Mouse (Mus musculus): ENCODE results near the gene Cutal. TPM values are rescaled to one million over a fixed set of nuclear protein-coding genes. Genes with fewer than 3 reads are reported as not detected.

Gene Cutal
- polyA plus RNA-seq, 1 experiment from 2014 or later, result 0.06 TPM

DNA sequence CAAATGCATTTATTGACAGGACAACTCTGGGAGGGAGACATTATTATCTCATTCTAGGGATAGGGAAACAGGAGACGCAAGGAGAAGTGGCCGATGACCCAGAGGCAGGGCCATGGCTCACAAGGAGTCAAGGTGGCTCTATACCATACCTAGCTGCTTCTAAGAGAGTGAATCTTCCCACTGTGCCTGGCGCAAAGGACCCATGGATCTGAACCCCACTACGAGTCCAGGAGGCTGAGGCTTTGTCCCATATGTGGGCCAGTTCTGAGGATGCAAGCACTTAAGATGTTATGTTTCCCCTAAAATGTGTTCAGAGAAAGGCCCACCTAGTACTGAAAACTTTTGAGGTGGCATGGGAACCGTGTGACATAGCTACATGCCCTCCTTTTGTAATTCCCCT lies 37.7 kb downstream of the Cutal start:
- Histone ChIP-seq H3K4me1 (peaks cover 34% of the 10 kb centered on the region), H3K27ac (no peak overlapping the region), H3K9me3 (no peaks in the 10 kb centered on the region), H3K4me3 (no peak overlapping the region), H3K27me3 (ENCODE audit: poor library complexity, severe bottlenecking) (peaks cover 80% of the 10 kb centered on the region), H3K36me3 (replicated peaks) (no peaks in the 10 kb centered on the region)
- 83% methylated on average over 5 of the region's 5 CpGs for WGBS
- DNase-seq (ENCODE audit: extremely low spot score, low spot score), result no peak

GRCm38 (mm10) chr2:34912613-34913012 lies 38.4 kb downstream of the Cutal start:
- Histone ChIP-seq H3K36me3 (replicated peaks) (no peaks in the 10 kb centered on the region), H3K9me3 (no peaks in the 10 kb centered on the region), H3K4me1 (peaks cover 30% of the 10 kb centered on the region), H3K27ac (no peak overlapping the region), H3K4me3 (peak overlapping the region; percentile 75), H3K27me3 (ENCODE audit: poor library complexity, severe bottlenecking) (peaks cover 82% of the 10 kb centered on the region)
- DNase-seq (ENCODE audit: extremely low spot score, low spot score), result no peak
- WGBS, result 38% methylated on average over 7 of the region's 7 CpGs

DNA sequence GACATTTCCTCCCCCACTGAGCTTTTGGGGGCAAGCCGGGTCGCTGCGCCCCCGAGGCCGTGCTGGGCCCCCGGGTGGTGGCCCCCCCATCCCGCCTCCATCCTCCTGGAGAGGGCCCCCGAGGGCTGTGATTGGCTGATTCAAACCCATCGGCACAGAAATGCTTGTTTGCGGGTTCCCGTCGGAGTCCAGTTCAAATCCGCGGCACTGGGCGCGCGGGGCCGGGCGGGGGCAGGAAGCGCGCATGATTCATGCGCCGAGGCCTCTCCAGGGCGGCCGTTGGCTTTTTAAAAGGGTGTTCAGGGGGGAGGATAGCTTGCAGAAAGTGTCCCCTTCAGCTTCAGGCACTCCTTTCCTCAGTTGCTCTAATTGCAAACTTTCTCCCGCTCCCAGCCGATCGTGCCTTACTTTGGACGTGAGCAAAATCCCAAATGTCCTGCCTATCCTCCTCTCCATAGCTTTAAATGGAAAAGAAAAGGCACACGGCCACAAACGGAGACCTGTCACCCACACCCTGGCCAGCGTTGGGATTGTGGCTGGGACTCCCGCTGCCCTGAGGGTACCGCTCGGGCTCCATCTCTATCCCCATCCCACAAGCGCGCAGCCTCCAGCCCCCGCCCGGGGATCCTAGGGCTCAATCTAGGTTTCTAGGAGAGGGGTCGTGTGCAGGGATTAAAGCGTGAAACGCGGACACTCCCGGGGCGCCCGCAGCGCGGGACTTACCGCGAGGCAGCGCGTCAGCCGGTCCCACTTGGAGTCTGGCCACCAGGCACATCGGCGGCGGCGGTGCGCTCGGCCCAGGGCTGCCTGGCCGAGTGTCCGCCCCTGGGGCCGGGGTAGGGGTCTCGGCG lies 39.2 kb downstream of the Cutal start, which contains the start of gene Phf19:
Gene Phf19 (minus strand): TSS at position 809 of the 851 bp plus-strand sequence.
- H3K27ac ChIP-seq, result peak within 1 kb of the TSS; percentile 83
- 1% methylated on average over 64 of the region's 64 CpGs for WGBS
- H3K27me3 ChIP-seq (ENCODE audit: poor library complexity, severe bottlenecking), result peaks cover 78% of the 10 kb centered on the region

GRCm38 (mm10) chr2:34914069-34914822 lies 40.0 kb downstream of the Cutal start:
- Histone ChIP-seq H3K9me3 (no peaks in the 10 kb centered on the region), H3K4me1 (peaks cover 30% of the 10 kb centered on the region), H3K36me3 (replicated peaks) (no peaks in the 10 kb centered on the region), H3K27me3 (ENCODE audit: poor library complexity, severe bottlenecking) (peaks cover 74% of the 10 kb centered on the region), H3K27ac (peak overlapping the region; percentile 83), H3K4me3 (peak overlapping the region; percentile 75)
- DNase-seq (ENCODE audit: extremely low spot score, low spot score), result peak; percentile 42
- 3% methylated on average over 44 of the region's 50 CpGs for WGBS

More for the DNA sequence above, 39.2 kb downstream of the Cutal start, which contains the start of gene Phf19:
- Histone ChIP-seq H3K4me1 (peaks cover 30% of the 10 kb centered on the region), H3K9me3 (no peaks in the 10 kb centered on the region), H3K4me3 (peak within 1 kb of the TSS; percentile 75), H3K36me3 (replicated peaks) (no peaks in the 10 kb centered on the region)
- DNase-seq (ENCODE audit: extremely low spot score, low spot score), result peak; percentile 40

- peaks cover 69% of the 10 kb centered on the region for H3K27me3 ChIP-seq (ENCODE audit: poor library complexity, severe bottlenecking)
- DNase-seq (ENCODE audit: extremely low spot score, low spot score), result no peak
- WGBS, result 9% methylated on average over 2 of the region's 2 CpGs
- H3K36me3 ChIP-seq (replicated peaks), result no peaks in the 10 kb centered on the region
- peaks cover 30% of the 10 kb centered on the region for H3K4me1 ChIP-seq
- peak overlapping the region; percentile 75; the same call in 1 of the 2 replicates for H3K4me3 ChIP-seq
- no peaks in the 10 kb centered on the region for H3K9me3 ChIP-seq
- no peak overlapping the region for H3K27ac ChIP-seq
Observed at GRCm38 (mm10) chr2:34914823-34915082, 40.6 kb downstream of the Cutal start.

- Histone ChIP-seq H3K9me3 (no peaks in the 10 kb centered on the region), H3K27ac (no peak overlapping the region), H3K36me3 (replicated peaks) (no peaks in the 10 kb centered on the region), H3K27me3 (ENCODE audit: poor library complexity, severe bottlenecking) (peaks cover 66% of the 10 kb centered on the region), H3K4me3 (no peak overlapping the region), H3K4me1 (peaks cover 30% of the 10 kb centered on the region)
- DNase-seq (ENCODE audit: extremely low spot score, low spot score), result no peak
- WGBS, result 46% methylated on average over 2 of the region's 2 CpGs
Observed at GRCm38 (mm10) chr2:34915103-34915502, 40.9 kb downstream of the Cutal start.

GRCm38 (mm10) chr2:34920144-34920543 lies 45.9 kb downstream of the Cutal start:
- peaks cover 15% of the 10 kb centered on the region for H3K27me3 ChIP-seq (ENCODE audit: poor library complexity, severe bottlenecking)
- H3K4me3 ChIP-seq, result no peak overlapping the region
- no peaks in the 10 kb centered on the region for H3K36me3 ChIP-seq (replicated peaks)
- 67% methylated on average over 2 of the region's 2 CpGs for WGBS
- DNase-seq (ENCODE audit: extremely low spot score, low spot score), result no peak
- H3K4me1 ChIP-seq, result peaks cover 17% of the 10 kb centered on the region
- H3K27ac ChIP-seq, result no peak overlapping the region
- no peaks in the 10 kb centered on the region for H3K9me3 ChIP-seq

- Histone ChIP-seq H3K36me3 (replicated peaks) (no peaks in the 10 kb centered on the region), H3K4me3 (no peak overlapping the region), H3K27ac (no peak overlapping the region), H3K27me3 (ENCODE audit: poor library complexity, severe bottlenecking) (0 out of 2 replicates have a peak, but pooled peaks cover under 1% of the 10 kb centered on the region), H3K4me1 (peaks cover 17% of the 10 kb centered on the region), H3K9me3 (no peaks in the 10 kb centered on the region)
- DNase-seq (ENCODE audit: extremely low spot score, low spot score), result no peak
- WGBS, result 25% methylated on average over 2 of the region's 2 CpGs
Observed at GRCm38 (mm10) chr2:34922729-34923128, 48.5 kb downstream of the Cutal start.

- Histone ChIP-seq H3K4me3 (no peak overlapping the region), H3K9me3 (no peaks in the 10 kb centered on the region), H3K4me1 (peaks cover 12% of the 10 kb centered on the region), H3K27ac (no peak overlapping the region), H3K36me3 (replicated peaks) (no peaks in the 10 kb centered on the region), H3K27me3 (ENCODE audit: poor library complexity, severe bottlenecking) (no peaks in the 10 kb centered on the region)
- WGBS, result 75% methylated on average over 5 of the region's 5 CpGs
- DNase-seq (ENCODE audit: extremely low spot score, low spot score), result no peak
Observed at GRCm38 (mm10) chr2:34927320-34927719, 53.1 kb downstream of the Cutal start.

- Histone ChIP-seq H3K27ac (no peak overlapping the region), H3K27me3 (ENCODE audit: poor library complexity, severe bottlenecking) (no peaks in the 10 kb centered on the region), H3K4me3 (no peak overlapping the region), H3K36me3 (replicated peaks) (no peaks in the 10 kb centered on the region), H3K9me3 (no peaks in the 10 kb centered on the region), H3K4me1 (peaks cover 18% of the 10 kb centered on the region)
- WGBS, result 41% methylated on average over 5 of the region's 5 CpGs
- no peak for DNase-seq (ENCODE audit: extremely low spot score, low spot score)
Observed at GRCm38 (mm10) chr2:34937460-34937859, 63.3 kb downstream of the Cutal start.

DNA sequence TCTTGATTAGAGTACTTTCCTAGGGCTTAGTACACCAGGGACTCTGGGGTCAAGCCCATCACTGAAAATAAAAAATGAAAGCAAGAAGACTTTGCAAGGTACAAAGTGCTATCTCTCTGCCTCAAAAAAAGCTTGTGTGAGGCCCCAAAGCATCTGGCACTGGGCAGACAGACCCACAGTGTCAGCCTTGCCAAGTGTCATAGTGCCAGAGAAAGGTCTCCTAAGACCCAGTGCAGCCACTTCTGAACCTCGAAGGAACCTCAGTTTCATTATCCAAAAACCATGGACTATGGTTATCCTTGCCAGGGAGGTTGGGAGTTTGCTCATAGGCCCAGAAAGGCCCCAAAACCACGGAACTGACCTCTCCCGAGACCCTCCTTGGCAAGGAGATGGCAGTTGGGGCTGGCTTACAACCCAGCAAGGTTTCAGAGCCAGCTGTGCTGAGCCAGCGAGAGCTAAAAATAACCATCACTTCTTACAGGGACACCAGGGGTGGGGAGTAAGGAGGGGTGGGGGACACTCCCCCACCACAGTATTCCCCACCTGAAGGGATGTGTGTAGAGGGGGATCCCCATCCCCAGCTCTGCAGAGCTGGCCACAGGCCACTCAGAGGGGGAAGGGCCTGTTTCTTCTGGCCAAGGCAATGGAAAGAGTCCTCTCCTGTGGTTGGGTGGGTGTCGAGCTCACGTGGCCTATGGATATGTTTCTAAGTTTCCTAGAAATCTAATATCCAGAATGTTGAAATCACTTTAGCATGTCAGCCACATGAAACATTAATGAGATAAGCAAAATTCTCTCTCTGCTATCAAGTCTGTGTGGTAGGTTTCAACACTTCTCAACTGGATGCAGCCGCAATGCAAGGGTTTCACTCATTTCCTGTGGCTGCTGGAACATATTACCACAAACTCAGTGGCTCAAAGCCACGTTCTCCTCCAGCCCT lies 64.3 kb downstream of the Cutal start:
- no peak for DNase-seq (ENCODE audit: extremely low spot score, low spot score)
- Histone ChIP-seq H3K4me3 (no peak overlapping the region), H3K36me3 (replicated peaks) (no peaks in the 10 kb centered on the region), H3K27ac (no peak overlapping the region), H3K4me1 (peaks cover 18% of the 10 kb centered on the region), H3K27me3 (ENCODE audit: poor library complexity, severe bottlenecking) (no peaks in the 10 kb centered on the region), H3K9me3 (no peaks in the 10 kb centered on the region)
- WGBS, result 82% methylated on average over 8 of the region's 8 CpGs

GRCm38 (mm10) chr2:34940246-34940645 lies 66.0 kb downstream of the Cutal start:
- 77% methylated on average over 5 of the region's 5 CpGs for WGBS
- Histone ChIP-seq H3K4me3 (no peak overlapping the region), H3K27me3 (ENCODE audit: poor library complexity, severe bottlenecking) (no peaks in the 10 kb centered on the region), H3K36me3 (replicated peaks) (no peaks in the 10 kb centered on the region), H3K9me3 (no peaks in the 10 kb centered on the region), H3K4me1 (peaks cover 23% of the 10 kb centered on the region), H3K27ac (no peak overlapping the region)
- DNase-seq (ENCODE audit: extremely low spot score, low spot score), result no peak

All from forebrain, embryonic 10.5 days (tissue).